Mouse (Mus musculus): ENCODE measurements at regions not wholly inside any gene's neighbourhood (a gene's known extent, or its start where the extent isn't known, plus 50 kb on each side); places are given as distances from the start of the nearest gene placed in this dataset.

DNA sequence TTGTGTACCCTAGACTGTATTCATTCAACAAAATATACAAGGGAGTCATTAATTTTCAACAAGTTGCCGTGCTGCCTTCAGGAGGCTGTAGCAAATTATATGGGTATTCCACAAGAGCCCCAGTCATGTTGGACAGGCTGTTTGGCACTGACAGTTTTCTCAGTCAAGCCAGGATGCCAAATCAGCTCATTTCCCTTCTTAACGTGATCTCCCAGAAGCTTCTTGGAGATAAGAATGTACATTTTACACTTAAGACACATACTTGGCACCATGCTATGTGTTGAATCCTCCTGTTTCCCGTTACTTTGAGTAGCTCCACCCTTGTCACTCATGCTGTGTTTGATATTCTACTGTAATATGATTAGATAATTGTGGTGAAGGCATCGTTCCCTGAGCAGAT, 464.5 kb downstream of the Nuf2 start:
- no peak for DNase-seq
- intact Hi-C loops (cut with DNase I): no loop called here

DNA sequence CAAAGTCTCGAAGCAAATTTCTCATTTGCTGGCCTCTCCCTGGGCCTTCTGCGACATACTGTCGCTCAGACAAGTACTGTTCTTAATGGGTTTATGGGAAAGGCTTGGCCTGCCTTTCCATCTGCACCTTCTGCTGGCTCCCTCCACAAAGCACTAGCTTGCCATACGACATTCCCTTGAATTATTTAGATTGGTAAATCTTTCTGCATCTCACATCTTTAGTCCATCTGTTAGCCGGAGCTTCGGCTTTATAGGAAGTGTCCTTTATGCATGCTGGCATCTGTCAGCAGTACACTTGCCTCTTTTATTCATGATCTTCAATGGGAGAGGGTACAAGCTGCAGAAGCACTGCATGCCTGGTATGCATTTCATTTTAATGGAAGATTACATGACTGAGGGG, 470.6 kb downstream of the Nuf2 start:
- DNase-seq: no peak
- intact Hi-C loops (cut with DNase I): no loop called here

DNA sequence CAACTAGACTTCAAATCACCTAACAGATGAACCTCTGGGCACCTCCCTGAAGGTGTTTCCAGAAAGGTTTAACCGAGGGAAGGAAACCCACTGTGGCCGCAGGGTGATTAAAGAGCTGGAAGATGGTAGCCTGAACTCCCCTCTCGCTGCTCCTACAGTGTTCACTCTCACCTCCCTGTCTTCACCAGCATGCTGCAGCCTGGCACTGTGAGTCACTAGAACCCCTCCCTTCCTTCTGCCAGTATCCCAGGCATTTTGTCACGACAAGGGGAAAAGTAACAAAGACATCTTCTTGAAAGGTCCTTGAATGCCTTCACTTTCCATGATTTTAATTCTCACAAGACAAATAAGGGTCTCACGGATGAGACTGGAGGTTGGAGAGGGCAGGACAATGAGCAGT, 471.1 kb downstream of the Nuf2 start:
- no peak for DNase-seq
- intact Hi-C loops (cut with DNase I): no loop called here

DNA sequence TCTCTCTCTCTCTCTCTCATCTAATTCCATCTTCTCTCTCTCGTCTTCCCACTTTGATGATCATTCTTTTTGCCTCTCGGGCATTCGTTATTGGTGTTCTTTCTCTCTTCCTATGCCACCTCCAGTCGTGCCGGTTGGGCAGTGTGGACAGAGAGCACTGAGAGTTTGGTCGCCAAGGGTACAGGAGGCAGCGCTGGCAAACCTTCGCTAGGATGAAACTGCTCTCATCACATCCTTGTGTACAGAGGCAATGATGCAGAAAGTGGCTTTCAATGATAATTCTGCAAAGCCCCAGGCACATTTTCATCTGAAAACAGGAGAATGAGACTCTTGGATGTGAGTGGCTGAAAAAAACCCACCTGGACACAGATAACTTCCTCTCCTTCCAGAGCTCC, 479.4 kb downstream of the Nuf2 start:
- DNase-seq: peak; percentile 29
- intact Hi-C loops (cut with DNase I): no loop called here

DNA sequence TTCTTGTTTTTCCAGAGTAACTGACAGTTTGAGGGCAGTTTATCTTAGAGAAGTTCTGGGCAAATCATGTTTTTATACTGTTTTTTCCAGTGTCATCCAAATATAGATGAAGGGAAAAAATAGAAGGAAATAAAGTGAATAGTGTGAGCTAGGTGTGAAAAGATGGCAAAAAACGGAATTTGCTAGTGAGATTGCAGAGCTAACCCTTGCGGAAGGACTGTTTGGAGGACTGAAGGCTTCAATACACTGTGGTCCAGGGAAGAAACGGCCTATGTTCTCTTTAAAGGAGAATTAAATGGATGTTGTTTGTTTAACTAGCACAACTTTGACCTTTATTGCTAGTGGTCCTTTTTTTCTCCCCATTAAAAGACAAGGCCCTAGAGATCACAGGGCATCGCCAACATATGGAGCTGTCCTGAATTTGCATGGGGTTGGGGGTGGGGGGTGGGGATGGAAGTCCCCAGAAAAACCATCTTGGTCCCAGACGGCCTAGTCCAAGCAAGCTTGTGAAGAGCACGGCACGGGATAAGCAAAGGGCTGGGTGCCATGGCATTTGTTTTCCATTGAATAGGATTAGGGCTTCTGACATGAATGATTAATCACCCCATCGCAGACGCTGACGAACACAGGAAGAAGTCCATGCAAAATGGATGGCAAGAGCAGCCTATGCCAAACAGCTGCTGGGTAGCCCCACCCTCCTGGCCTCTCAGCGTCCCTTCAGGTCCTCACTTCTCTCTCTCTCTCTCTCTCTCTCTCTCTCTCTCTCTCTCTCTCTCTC, 480.0 kb downstream of the Nuf2 start:
- peak; percentile 39 for DNase-seq
- intact Hi-C loops (cut with DNase I): no loop called here

DNA sequence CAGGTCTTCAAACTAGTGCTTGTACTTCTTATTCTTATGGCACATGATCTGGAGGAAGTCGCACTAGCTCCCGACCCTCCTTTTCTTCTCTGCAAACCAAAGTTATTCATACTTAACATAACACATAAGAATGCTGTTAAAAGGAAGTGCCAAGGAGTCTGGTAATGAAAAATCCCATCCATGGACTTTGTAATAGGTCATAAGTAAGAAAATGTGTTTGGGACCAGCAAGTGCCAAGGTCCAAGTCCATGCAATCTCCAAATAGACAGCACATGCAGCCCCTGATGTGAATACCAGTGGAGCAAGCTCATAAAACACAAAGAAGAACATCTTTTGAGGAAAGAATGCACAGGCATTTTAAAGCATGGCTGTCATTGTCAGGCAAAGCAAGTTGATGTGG, 481.4 kb downstream of the Nuf2 start:
- intact Hi-C loops (cut with DNase I): no loop called here
- no peak for DNase-seq

DNA sequence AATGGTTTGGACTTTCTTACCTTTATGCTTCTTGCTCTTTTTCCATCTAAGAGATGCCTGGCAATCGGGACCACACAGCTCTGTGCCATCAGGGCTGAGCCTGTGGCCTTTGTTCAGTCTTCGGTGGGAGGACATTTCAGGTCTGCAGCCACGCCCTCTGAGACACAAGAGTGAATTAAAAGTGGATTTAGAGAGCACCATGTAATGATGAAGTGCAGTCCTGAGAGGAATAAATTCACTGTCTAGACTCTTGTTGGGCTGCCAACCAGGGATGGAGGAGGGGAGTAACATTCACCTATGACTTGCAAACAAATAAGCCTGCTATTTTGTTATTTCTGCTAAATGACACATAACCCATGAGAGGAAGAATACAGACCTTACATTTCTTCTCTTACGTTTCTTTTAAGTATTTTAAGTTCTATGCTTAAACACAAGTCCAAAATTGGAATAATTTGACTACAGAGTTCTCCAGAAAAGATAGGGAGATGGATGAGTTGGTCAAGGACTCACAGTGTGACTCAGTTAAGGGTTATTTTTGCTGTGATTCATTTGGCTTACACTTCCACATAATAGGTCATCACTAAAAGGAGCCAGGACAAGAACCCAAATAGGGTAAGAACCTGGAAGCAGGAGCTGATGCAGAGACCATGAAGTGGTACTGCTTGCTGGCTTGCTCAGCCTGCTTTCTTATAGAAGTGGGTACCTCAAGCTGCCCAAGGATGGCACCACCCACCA, 484.3 kb downstream of the Nuf2 start:
- intact Hi-C loops (cut with DNase I): no loop called here
- DNase-seq: no peak

DNA sequence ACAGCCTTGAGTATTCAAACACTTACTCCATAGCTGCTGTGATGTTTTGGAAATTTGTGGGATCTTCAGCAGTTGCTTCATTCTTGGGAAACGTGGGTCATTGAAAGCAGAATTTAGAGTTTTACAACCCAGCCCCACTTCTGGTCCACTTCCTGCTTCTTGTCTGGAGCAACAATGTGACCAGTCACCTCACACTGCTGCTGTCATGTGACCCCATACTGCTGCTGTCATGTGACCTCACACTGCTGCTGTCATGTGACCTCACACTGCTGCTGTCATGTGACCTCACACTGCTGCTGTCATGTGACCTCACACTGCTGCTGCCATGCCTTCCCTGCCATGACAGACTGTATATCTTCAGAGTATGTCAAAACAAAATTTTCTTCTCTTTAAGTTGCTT, 497.7 kb downstream of the Nuf2 start:
- DNase-seq: no peak
- intact Hi-C loops (cut with DNase I): no loop called here

DNA sequence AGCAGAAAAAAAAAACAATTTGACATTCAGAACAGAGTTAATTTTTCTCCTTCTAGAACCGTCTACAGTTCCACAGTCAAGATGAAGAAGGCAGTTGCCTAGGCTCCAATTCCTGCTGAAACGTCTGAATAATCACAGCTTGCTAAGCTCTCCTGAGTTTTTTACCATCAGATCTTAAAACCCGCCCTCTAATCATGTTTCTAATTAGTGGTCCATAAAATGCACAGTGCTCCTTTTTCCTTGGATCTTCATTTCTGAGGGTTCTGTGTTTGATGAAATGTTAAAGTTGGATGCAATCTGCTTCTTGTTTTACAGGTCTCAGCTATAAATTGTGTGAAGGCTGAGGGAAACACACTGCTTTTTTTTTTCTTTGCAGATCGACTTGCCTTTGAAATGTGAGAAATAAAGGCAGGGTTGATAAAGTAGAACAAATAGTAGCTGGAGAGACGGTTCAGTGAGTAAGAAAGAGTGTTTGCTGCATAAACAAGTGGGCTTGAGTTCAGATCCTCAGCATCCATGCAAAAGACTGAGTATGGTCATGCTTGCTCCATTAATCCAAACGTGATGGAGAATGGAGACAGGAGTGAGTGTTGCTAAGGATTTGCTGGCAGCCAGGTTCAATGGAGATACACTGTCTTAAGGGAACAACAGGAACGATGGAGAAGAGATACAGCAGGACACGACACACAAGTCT, 499.3 kb downstream of the Nuf2 start:
- intact Hi-C loops (cut with DNase I): no loop called here
- no peak for DNase-seq

DNA sequence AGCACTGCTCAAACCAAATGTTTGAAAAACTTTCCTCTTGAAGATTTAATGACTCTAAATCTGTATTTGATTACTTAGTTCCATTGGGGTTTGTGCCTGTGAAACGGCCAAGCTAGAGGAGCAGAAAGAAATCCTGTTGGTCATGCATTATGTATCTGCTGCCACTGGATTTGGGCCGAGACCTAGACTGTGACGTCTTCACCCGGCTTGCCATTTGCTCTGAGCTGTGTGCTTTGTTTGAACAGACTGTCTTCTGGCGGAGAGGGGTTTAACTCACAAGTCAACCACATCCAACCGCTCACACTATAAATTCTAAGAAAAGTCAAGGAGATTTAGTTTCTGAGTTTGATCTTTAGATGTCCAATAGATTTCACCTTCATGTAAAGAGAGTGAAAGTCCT, 503.6 kb downstream of the Nuf2 start:
- intact Hi-C loops (cut with DNase I): no loop called here
- peak; percentile 6 for DNase-seq

DNA sequence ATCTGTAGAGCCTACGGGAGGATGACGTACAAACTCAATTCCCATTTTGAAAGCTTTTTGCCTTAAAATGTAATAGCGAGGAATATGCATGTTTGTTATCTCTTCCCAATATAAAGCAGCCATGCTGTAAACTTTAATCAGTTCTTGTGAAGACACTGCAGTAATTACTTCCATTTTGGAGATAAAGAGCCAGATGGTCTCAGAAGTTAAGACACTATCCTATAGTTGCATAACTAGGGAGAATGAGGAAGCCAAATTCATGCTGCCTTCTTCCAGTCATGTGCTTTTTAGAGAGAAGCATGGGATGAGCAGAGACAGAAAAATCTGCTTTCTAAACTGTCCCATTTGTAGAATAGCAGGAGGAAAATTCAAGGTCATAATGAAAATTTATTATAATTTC, 504.0 kb downstream of the Nuf2 start:
- DNase-seq: no peak
- intact Hi-C loops (cut with DNase I): no loop called here

DNA sequence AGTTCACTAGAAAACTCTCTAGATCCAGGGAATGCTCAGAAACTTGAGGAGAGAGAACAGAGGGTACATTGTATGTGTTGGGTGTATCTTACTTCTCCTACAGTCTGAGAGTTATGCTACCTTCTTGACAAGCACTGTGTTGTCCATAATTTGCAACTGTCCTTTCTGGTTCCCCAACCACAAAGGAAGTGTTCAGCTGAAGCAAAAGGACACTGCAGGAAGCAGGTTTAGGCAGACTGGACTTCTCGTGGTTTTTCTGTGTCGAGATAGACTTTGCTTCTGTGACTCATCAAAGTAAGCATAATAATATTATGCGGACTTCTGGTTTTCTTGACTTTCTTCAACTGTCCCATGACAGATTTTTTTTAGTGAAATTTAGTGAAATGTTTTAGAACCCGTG, 506.7 kb downstream of the Nuf2 start:
- intact Hi-C loops (cut with DNase I): no loop called here
- DNase-seq: no peak

DNA sequence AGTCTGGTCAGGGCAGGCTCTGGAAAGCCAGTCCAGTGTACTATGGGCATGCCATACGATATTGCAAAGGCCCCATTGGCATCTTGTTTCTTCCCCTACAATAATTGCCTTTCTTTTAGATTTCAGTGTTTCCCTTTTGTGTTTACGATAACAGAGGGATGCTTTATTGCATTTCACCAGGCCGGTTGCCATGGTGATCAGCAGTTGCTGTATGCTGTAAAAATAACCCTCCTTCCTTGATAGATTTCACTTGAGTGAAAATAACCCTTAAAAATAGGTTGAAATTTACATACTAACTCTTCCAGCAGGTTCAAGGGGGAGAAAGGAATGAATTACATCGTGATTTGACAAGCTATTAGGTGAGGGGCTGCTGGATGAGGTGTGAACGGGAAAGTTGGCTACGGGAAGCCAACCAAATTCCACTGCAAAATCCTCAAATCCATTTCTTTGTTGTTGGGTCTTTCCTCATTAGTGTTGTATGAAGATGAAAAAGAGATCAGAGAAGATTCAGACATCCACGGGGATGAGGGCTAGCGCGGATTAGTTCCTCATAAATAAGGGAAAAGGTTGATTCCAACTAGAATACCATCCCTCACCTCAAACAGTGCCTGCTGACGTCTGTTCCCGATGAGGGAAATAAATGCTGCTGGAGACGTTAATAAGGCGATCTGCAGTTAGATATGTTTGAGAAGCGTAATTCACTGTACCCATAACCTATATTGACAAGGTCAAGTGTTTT, 539.6 kb downstream of the Nuf2 start:
- peak; percentile 2 for DNase-seq
- intact Hi-C loops (cut with DNase I): no loop called here

DNA sequence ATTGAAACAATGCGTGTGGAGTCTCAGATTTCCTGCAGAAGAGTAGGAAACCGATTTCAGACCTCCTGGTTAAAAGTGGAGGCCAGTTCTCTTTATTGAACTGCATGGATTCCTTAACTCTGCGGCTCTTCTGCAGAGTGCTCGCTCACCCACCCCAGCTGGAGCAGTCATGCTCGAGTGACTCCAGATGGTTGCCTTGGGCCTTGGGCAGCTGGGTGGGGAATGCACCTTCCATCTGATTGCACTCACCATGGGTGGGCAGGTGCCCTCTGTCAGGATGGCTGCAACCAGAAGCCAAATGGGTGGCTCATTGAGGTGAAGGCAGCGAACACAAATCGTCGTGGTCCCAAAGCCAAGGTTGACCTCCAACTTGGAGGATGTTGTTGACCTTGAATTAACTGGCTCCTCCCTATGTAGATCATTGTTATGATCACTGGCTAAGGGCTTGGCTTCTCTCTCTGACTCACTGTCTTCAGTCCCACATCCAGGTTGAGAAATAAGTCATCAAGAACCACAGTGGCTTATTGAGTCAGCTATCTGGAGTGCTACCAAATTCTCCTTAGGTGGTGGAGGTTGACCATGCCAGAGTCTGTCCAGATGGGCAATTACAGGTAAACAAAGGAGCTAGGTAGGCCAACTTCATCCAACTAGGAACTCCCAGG, 543.1 kb upstream of the Pbx1 start:
- peak; percentile 61 for DNase-seq
- intact Hi-C loops (cut with DNase I): no loop called here

DNA sequence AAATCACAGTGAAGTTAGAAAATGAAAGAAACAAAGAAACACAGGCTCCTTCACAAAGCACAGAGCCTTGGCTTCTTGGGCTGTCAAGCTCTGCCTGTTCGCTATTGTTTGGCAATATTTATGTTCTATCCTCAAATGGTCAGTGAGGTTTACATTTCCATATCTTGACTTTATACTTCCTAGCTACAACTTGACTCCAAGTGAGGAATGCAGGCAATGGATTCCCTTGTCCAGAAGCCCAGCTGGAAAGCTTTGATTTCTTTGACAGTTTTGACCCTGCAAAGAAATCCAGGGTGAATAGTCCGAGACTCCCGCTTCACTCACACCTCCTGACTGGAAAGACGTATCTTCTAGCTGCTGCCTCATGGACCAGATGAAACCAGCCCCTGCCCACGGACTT, 537.3 kb upstream of the Pbx1 start:
- no peak for DNase-seq
- intact Hi-C loops (cut with DNase I): no loop called here

DNA sequence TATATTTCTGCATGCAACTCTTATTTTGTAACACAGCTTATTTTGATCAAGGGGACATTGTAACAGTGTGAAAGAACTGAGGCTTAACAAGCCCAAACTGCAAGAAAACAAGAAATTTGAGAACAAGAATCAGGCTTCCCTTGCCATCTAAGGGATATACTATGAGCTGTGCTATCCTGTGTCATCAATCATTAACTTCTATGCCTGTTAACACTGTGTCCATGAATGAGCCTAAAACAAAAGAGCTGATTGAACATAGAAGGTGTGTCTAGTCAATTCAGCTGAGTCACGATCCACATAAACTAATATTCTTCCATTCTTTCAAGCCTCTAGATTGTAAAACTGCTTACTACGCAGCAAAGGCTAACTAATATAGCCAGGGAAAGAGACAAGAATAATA, 535.3 kb upstream of the Pbx1 start:
- intact Hi-C loops (cut with DNase I): no loop called here
- DNase-seq: no peak

DNA sequence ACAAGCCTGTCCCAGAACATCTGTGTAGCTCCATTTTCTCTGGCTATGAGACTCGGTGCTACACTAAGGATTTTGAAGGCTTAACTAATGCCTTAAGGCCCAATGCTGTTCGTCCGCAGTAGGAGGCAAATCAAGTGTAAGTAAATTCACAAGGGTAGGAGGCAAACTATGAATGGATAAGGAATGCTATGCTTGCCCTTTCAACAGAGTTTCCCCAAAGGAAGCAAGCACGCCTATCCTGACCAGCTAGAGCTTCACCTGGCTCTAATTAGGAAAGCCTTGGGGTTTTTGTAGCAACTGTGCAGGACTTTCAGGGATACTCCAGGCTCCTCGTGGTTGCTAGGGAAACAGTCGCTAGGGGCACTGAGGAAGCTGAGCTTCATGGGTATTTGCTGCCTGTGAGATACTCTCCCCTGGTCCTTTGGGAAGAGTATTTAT, 532.4 kb upstream of the Pbx1 start:
- intact Hi-C loops (cut with DNase I): no loop called here
- no peak for DNase-seq

DNA sequence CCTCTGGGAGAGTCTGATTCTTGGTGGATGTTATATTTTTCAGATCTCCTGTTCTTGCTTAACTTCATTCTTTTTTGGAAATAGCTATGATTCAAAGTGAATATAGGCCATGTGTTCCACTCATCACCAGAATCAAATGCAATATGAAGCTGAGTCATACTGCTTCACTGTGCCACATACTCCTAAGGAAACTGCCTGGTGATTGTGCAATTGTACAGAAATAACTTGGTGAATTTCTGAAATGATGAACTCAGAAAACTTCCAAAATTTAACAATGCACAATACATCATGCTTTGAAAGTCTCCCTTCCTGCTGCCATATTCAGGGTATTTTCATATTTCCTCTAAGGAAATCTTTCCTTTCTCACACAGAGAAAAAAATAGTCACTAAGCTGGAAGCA, 518.9 kb upstream of the Pbx1 start:
- no peak for DNase-seq
- intact Hi-C loops (cut with DNase I): no loop called here

DNA sequence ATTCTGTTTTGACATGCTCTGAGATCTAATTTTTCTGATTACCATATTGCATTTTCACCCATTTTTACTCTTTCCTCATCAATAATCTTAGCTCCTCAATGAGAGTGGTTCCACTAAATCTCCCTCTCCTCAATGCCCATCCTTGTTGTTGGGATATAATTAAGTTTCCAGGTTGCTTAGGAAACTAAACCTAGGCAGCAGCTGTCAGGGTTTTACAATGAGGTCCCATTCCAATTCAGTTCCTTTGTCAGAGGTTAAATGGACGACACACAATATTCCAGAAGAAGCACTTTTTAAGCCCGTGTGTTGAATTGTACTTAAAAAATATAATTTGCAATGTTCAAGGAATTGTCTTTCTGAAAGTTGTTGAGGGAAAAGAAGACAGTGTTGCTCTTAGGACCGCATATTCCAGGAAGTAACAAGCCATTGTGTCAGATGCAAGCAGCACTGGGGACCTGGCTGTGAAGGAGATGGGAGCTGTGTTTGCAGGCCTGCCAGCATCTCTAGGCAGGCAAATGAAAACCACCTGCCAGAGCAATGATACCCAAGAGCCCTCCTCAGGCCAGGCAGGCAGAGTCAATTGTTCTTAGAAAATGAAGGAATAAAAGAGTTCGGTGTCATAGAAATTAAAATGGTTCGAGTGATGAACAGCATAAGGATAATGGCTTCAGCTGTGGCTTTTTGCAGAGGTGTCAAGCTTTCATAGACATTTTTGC, 492.2 kb upstream of the Pbx1 start:
- DNase-seq: peak; percentile 18
- intact Hi-C loops (cut with DNase I): no loop called here
